Mouse (Mus musculus): Measurements from ENCODE around the gene Bzw1. TPM values are rescaled to one million over a fixed set of nuclear protein-coding genes. Genes with fewer than 3 reads are reported as not detected.

Gene Bzw1
- 436 and 455 TPM in 2 replicates for polyA plus RNA-seq (2016; fragmentation: Nextera tagmentation; extraction: Ambion mirVana)

GRCm38 (mm10) chr1:58392652-58393283 lies at the start of gene Bzw1:
Gene Bzw1 (plus strand): TSS chr1:58392898.
- H3K36me3 ChIP-seq = peaks cover 28% of the 10 kb centered on the region
- 0% methylated on average over 47 of the region's 61 CpGs for WGBS
- peak; percentile 98 for ATAC-seq (ENCODE audit: low FRiP score)
- no peaks in the 10 kb centered on the region for H3K9me3 ChIP-seq (replicated peaks)
- no peaks in the 10 kb centered on the region for H3K27me3 ChIP-seq
- peak within 1 kb of the TSS; percentile 99 for H3K9ac ChIP-seq
- peak within 1 kb of the TSS; percentile 87 for H3K4me2 ChIP-seq (replicated peaks)
- peaks cover 20% of the 10 kb centered on the region for H3K4me1 ChIP-seq
- peak within 1 kb of the TSS; percentile 100 for H3K4me3 ChIP-seq
- peak within 1 kb of the TSS; percentile 97 for H3K27ac ChIP-seq

DNA sequence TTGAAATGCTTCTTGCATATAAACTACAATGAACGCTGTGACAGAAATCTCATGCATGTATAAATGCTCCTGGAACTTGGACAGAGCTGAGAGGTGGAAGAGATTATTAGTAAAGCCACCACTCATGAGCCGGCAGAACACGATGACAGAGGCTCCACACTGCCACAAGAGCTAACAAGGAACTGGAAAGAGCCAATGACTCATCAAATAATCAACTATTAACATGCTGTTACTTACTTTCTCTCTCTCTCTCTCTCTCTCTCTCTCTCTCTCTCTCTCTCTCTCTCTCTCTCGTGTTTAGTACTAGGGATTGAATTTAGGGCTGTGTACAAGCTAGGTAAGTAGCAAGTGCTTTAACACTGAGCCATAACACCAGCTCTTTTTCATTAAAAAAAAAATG lies 48.8 kb upstream of the Bzw1 start:
- ATAC-seq (ENCODE audit: low FRiP score) = no peak
- Histone ChIP-seq H3K9me3 (replicated peaks) (no peaks in the 10 kb centered on the region), H3K4me1 (peaks cover 4% of the 10 kb centered on the region; the same call in 1 of the 2 replicates), H3K4me2 (replicated peaks) (no peak overlapping the region), H3K36me3 (no peaks in the 10 kb centered on the region), H3K27me3 (no peaks in the 10 kb centered on the region), H3K9ac (no peak overlapping the region), H3K27ac (no peak overlapping the region), H3K4me3 (no peak overlapping the region)
- 93% methylated on average over 4 of the region's 4 CpGs for WGBS

GRCm38 (mm10) chr1:58344570-58344969 lies 48.1 kb upstream of the Bzw1 start:
- ATAC-seq (ENCODE audit: low FRiP score) = no peak
- 76% methylated on average over 5 of the region's 5 CpGs for WGBS
- Histone ChIP-seq H3K4me3 (no peak overlapping the region), H3K27ac (no peak overlapping the region), H3K36me3 (no peaks in the 10 kb centered on the region), H3K4me1 (peaks cover 4% of the 10 kb centered on the region; the same call in 1 of the 2 replicates), H3K9me3 (replicated peaks) (no peaks in the 10 kb centered on the region), H3K4me2 (replicated peaks) (no peak overlapping the region), H3K27me3 (no peaks in the 10 kb centered on the region), H3K9ac (no peak overlapping the region)

DNA sequence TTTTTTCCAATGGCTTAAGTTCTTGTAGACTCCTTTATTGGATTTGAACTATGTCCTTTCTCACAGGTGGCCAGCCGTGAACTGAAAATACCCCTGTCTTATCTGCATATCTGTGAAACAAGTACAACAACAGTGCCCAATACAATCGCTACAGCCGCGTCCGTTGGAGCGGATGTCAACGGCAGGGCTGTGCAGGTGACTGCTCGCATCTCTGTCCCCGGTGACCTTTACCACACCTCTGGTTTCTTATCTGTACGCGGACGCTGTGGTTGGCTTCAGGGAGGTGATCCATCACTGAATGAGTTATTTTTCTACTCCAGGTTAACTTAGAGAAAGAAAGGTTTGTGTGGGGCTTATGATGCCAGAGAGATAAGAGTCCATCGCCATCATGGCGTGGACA lies 46.5 kb upstream of the Bzw1 start:
- no peak overlapping the region for H3K4me2 ChIP-seq (replicated peaks)
- no peak overlapping the region for H3K4me3 ChIP-seq
- 91% methylated on average over 14 of the region's 14 CpGs for WGBS
- ATAC-seq (ENCODE audit: low FRiP score) = no peak
- H3K9ac ChIP-seq = no peak overlapping the region
- no peaks in the 10 kb centered on the region for H3K36me3 ChIP-seq
- H3K27me3 ChIP-seq = no peaks in the 10 kb centered on the region
- peaks cover 4% of the 10 kb centered on the region; the same call in 1 of the 2 replicates for H3K4me1 ChIP-seq
- no peaks in the 10 kb centered on the region for H3K9me3 ChIP-seq (replicated peaks)
- H3K27ac ChIP-seq = no peak overlapping the region

DNA sequence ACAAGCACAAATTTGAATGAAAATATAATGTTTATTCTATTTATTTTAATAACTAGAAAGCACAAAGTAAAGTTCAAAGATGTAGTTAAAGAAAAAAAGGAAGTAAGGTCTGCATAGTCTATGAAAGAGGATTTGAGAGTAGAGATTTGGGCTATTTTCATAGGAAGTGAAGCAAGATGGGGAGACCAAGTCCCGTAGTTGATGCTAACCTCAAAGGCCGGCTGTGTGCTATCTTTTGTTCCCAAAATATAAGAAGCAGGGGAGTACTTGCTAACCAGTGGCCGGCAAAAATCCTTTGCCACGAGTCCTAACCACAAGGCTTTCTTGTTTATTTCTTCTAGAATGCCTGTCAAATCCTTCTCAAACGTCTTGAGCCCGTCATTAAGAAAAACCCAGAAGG lies 44.0 kb upstream of the Bzw1 start:
- WGBS = 85% methylated on average over 6 of the region's 6 CpGs
- no peaks in the 10 kb centered on the region for H3K9me3 ChIP-seq (replicated peaks)
- H3K4me3 ChIP-seq = no peak overlapping the region
- no peak overlapping the region for H3K4me2 ChIP-seq (replicated peaks)
- H3K9ac ChIP-seq = no peak overlapping the region
- no peak overlapping the region for H3K27ac ChIP-seq
- no peak for ATAC-seq (ENCODE audit: low FRiP score)
- no peaks in the 10 kb centered on the region for H3K36me3 ChIP-seq
- H3K27me3 ChIP-seq = no peaks in the 10 kb centered on the region
- peaks cover 4% of the 10 kb centered on the region; the same call in 1 of the 2 replicates for H3K4me1 ChIP-seq

DNA sequence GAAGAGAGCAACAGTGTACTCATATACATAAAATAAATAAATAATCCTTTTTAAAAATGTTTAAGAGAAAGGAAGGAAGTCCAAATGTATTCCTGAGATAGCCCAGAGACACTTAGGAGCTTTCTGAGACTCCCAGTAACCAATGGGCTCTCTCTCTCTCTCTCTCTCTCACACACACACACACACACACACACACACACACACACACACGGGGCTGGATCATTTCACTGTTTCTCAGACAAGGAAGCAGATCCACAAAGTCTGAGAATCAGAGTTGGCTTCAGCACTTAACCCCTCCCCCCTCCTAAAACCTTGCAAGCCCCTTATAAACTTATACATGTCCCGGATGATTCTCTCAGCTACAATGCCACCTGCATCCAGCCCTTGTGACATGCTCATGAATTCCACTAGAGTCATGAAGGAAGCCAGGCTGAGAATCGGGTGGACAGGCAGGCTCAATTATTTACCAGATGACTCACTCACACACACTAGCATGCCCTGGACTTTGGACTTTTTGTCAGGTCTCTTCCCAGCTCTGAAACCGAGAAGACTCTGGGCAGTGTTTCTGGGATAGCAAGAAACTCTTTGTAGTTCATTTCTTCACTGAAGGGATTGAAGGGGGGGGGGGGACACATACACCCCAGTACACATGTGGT lies 39.3 kb upstream of the Bzw1 start:
- Histone ChIP-seq H3K4me1 (no peaks in the 10 kb centered on the region), H3K9me3 (replicated peaks) (no peaks in the 10 kb centered on the region), H3K27me3 (no peaks in the 10 kb centered on the region), H3K4me2 (replicated peaks) (no peak overlapping the region), H3K9ac (no peak overlapping the region), H3K36me3 (no peaks in the 10 kb centered on the region), H3K27ac (no peak overlapping the region), H3K4me3 (no peak overlapping the region)
- ATAC-seq (ENCODE audit: low FRiP score) = no peak
- 72% methylated on average over 4 of the region's 4 CpGs for WGBS

DNA sequence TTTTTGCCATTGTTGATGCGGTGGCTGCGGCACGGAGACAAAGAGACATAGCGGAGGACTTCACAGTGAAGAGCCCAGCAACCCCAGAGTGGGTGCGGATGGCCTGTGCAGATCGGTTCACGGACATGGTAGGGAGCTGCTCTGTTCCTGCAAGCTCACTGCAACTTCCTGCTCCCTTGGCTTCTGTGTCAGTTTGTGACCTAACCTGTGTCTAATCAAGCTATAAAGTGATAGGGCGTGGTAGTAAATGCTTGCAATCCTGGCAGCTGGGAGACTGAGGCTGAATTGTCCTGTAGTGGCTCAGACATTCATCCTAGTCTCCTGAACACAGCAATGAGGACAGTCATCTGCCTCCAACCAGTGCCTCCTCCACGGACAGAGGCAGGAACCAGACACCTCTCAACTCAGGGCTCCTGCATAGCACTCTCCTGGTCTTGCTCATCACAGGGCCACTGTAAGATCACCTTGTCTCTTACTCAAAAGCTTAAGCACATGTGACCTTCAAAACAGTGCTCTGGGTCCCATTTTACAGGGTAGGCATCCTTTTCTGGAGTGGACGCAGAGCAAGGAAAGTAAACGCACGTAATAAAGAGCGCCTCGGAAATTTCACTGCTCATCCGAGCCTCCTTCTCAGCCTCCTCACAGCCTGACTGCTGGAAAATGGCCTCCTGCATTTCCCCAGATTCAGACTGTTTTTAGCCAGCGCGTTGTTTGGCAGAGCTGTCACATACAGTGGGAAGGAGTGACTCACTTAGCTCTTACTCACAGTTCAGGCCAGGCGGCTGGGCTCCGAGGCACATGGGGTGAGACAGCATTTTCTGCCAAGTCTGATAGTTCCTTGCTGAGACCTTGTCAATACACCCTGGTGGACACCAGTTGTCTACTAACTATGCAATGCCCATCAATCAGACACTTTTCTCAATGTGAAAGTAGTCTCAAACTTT lies 33.5 kb upstream of the Bzw1 start:
- Histone ChIP-seq H3K27ac (no peak overlapping the region), H3K4me1 (no peaks in the 10 kb centered on the region), H3K4me3 (no peak overlapping the region), H3K9ac (no peak overlapping the region), H3K36me3 (no peaks in the 10 kb centered on the region), H3K9me3 (replicated peaks) (no peaks in the 10 kb centered on the region), H3K4me2 (replicated peaks) (no peak overlapping the region), H3K27me3 (no peaks in the 10 kb centered on the region)
- WGBS = 84% methylated on average over 19 of the region's 19 CpGs
- no peak for ATAC-seq (ENCODE audit: low FRiP score)

GRCm38 (mm10) chr1:58362296-58362695 lies 30.4 kb upstream of the Bzw1 start:
- no peak overlapping the region for H3K4me2 ChIP-seq (replicated peaks)
- no peaks in the 10 kb centered on the region for H3K9me3 ChIP-seq (replicated peaks)
- ATAC-seq (ENCODE audit: low FRiP score) = no peak
- H3K36me3 ChIP-seq = no peaks in the 10 kb centered on the region
- H3K4me1 ChIP-seq = no peaks in the 10 kb centered on the region
- H3K4me3 ChIP-seq = no peak overlapping the region
- 66% methylated on average over 4 of the region's 4 CpGs for whole genome bisulfite sequencing
- no peak overlapping the region for H3K9ac ChIP-seq
- H3K27me3 ChIP-seq = no peaks in the 10 kb centered on the region
- no peak overlapping the region for H3K27ac ChIP-seq

DNA sequence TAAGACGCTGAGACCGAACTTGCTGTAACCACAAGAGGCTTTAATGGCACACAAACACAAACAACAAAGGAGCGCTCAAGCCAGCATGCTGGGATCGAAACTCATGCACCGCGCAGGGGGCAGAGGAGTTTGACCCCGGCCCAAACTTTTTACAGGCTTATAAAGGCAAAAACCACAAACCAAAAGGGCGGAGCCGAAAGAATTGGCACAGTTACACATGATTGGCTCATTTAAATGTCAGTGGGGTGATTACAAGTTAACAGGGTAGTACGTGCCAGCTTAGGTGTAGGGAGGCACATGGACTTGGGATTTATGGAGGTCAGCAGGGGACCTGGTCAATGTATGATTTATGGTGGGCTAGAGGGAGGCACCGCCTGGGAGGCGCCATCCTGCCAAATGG lies 28.1 kb upstream of the Bzw1 start:
- no peak overlapping the region for H3K27ac ChIP-seq
- no peaks in the 10 kb centered on the region for H3K4me1 ChIP-seq
- no peak overlapping the region for H3K9ac ChIP-seq
- no peak overlapping the region for H3K4me3 ChIP-seq
- WGBS = 91% methylated on average over 12 of the region's 12 CpGs
- no peaks in the 10 kb centered on the region for H3K27me3 ChIP-seq
- H3K4me2 ChIP-seq (replicated peaks) = no peak overlapping the region
- H3K36me3 ChIP-seq = no peaks in the 10 kb centered on the region
- H3K9me3 ChIP-seq (replicated peaks) = no peaks in the 10 kb centered on the region
- ATAC-seq (ENCODE audit: low FRiP score) = no peak

DNA sequence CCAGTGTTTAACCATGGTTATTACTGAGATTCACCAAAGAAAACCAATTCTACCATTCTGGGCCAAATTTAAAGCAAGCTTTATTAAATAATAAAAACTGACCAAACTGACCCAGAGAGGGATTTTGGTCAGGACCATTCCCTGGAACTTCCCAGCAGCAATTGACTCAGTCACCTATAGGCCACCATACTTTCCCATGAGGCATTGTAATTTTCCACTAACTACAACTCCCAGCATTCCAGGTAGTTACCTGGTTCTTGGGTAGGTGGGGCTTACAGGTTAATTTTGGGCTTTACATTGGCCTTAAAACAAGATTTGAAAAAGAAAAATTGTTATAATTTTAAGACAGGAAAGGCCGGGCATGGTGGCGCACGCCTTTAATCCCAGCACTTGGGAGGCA lies 26.9 kb upstream of the Bzw1 start:
- Histone ChIP-seq H3K9ac (no peak overlapping the region), H3K9me3 (replicated peaks) (no peaks in the 10 kb centered on the region), H3K27ac (no peak overlapping the region), H3K4me2 (replicated peaks) (no peak overlapping the region), H3K4me1 (no peaks in the 10 kb centered on the region), H3K4me3 (no peak overlapping the region), H3K27me3 (no peaks in the 10 kb centered on the region), H3K36me3 (no peaks in the 10 kb centered on the region)
- no peak for ATAC-seq (ENCODE audit: low FRiP score)
- 97% methylated on average over 3 of the region's 3 CpGs for WGBS

GRCm38 (mm10) chr1:58366737-58367471 lies 25.8 kb upstream of the Bzw1 start:
- Histone ChIP-seq H3K9ac (no peak overlapping the region), H3K4me3 (no peak overlapping the region), H3K4me1 (no peaks in the 10 kb centered on the region), H3K27ac (no peak overlapping the region), H3K4me2 (replicated peaks) (no peak overlapping the region), H3K36me3 (no peaks in the 10 kb centered on the region), H3K9me3 (replicated peaks) (no peaks in the 10 kb centered on the region), H3K27me3 (no peaks in the 10 kb centered on the region)
- WGBS = 78% methylated on average over 12 of the region's 12 CpGs
- ATAC-seq (ENCODE audit: low FRiP score) = no peak

DNA sequence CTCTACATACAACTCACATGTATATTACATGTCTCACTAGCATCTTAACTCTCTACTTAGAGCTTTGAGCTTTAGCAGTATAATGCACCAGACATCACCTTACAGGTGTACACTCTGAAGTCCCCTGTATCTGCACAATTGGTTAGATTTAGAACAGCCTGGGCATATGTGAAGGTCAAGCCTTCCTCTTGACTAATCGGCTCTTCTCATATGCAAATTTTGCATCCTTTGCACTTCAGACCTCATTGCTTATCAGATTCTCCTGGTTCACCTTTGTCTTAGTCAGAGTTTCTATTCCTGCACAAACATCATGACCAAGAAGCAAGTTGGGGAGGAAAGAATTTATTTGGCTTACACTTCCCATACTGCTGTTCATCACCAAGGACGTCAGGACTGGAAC lies 23.0 kb upstream of the Bzw1 start:
- 81% methylated on average over 2 of the region's 2 CpGs for WGBS
- Histone ChIP-seq H3K27ac (no peak overlapping the region), H3K4me1 (no peaks in the 10 kb centered on the region), H3K9me3 (replicated peaks) (no peaks in the 10 kb centered on the region), H3K4me3 (no peak overlapping the region), H3K36me3 (no peaks in the 10 kb centered on the region), H3K27me3 (no peaks in the 10 kb centered on the region), H3K4me2 (replicated peaks) (no peak overlapping the region), H3K9ac (no peak overlapping the region)
- no peak for ATAC-seq (ENCODE audit: low FRiP score)

All from hindbrain, embryonic 12.5 days (tissue).